Mouse (Mus musculus) liver, adult 2 months (tissue): ENCODE measurements at regions not wholly inside any gene's neighbourhood (a gene's known extent, or its start where the extent isn't known, plus 50 kb on each side); places are given as distances from the start of the nearest gene placed in this dataset.
A peak's percentile ranks its signal among the peaks of the same experiment; 100 is the strongest.
"Not testable (repeated sequence)": the region's sequence is repeated elsewhere in the genome, so short reads cannot be mapped to it uniquely, and the experiment has no call there.

Source experiments
- DNase-seq: peaks from one replicate; pipeline ENCODE4 v3.0.0-alpha.2; 2011; ENCODE audit warnings: low read depth, low spot score; ENCODE audit errors: extremely low read depth
- H3K27ac ChIP-seq: fragments of 200-500 bp; replicated peaks from 2 replicates; pipeline ENCODE4 v1.5.1; 2012; ENCODE audit warnings: low read depth, mild to moderate bottlenecking, control low read depth, inconsistent platforms, low read length; ENCODE audit not compliant: insufficient read depth
- H3K27me3 ChIP-seq: fragments of 200-500 bp; 2 replicates; pipeline ENCODE4 v1.6.1; 2012; ENCODE audit warnings: mild to moderate bottlenecking, moderate library complexity, low read length, inconsistent platforms; ENCODE audit not compliant: control insufficient read depth, insufficient read depth
- H3K36me3 ChIP-seq: fragments of 200-500 bp; 2 replicates; pipeline ENCODE4 v1.6.1; 2012; ENCODE audit warnings: low read length, inconsistent platforms; ENCODE audit not compliant: control insufficient read depth, insufficient read depth
- H3K4me1 ChIP-seq: fragments of 200-500 bp; 2 replicates; pipeline ENCODE4 v1.6.1; 2011; ENCODE audit warnings: low read length; ENCODE audit not compliant: control insufficient read depth, insufficient read depth
- H3K4me3 ChIP-seq: fragments of 200-500 bp; 2 replicates; pipeline ENCODE4 v1.5.1; 2011; ENCODE audit warnings: low read depth, mild to moderate bottlenecking, control low read depth, low read length, moderate library complexity; ENCODE audit not compliant: insufficient read depth
- H3K79me2 ChIP-seq: fragments of 200-500 bp; 2 replicates; pipeline ENCODE4 v1.6.1; 2012; ENCODE audit warnings: inconsistent platforms, mild to moderate bottlenecking, low read length, moderate library complexity; ENCODE audit not compliant: control insufficient read depth, insufficient read depth
- H3K9ac ChIP-seq: fragments of 200-500 bp; 2 replicates; pipeline ENCODE4 v1.6.1; 2012; ENCODE audit warnings: low read depth, mild to moderate bottlenecking, control low read depth, inconsistent platforms, low read length
- CTCF ChIP-seq: fragments of 200-500 bp; IDR thresholded peaks from 2 replicates; pipeline ENCODE4 v1.5.1; 2011; ENCODE audit warnings: low read depth, low read length, control low read depth
- POLR2A ChIP-seq: fragments of 200-500 bp; IDR thresholded peaks from 2 replicates; pipeline ENCODE4 v1.6.1; 2011; ENCODE audit warnings: low read length, control low read depth; ENCODE audit not compliant: insufficient read depth; ENCODE audit errors: extremely low read depth
- WGBS: fragments of 180-500 bp; shearing (Covaris S2); methylation state at CpG from one replicate; pipeline ENCODE4 v1.1.7; 2018; 5-methylcytosine and 5-hydroxymethylcytosine counted together

- TF ChIP-seq CTCF (no peak), POLR2A (no peak)
- no peaks in the 10 kb centered on the region; the same call in 1 of the 2 replicates for H3K4me1 ChIP-seq
- DNase-seq, result peak; percentile 80
- H3K36me3 ChIP-seq, result no peaks in the 10 kb centered on the region
- 12% methylated on average over 10 of the region's 10 CpGs for WGBS
- H3K79me2 ChIP-seq, result no peaks in the 10 kb centered on the region
- H3K9ac ChIP-seq, result no peak overlapping the region
- H3K27me3 ChIP-seq, result no peaks in the 10 kb centered on the region
- no peak overlapping the region for H3K27ac ChIP-seq
- no peak overlapping the region for H3K4me3 ChIP-seq
Observed at GRCm38 (mm10) chr1:4617479-4617878, 190.2 kb upstream of the Gm37988 start.

GRCm38 (mm10) chr1:4622408-4622807 is 185.3 kb upstream of the Gm37988 start:
- Histone ChIP-seq H3K9ac (no peak overlapping the region), H3K4me3 (no peak overlapping the region), H3K79me2 (no peaks in the 10 kb centered on the region), H3K36me3 (no peaks in the 10 kb centered on the region), H3K27ac (no peak overlapping the region), H3K4me1 (no peaks in the 10 kb centered on the region; the same call in 1 of the 2 replicates), H3K27me3 (no peaks in the 10 kb centered on the region)
- 68% methylated on average over 5 of the region's 5 CpGs for WGBS
- TF ChIP-seq CTCF (no peak), POLR2A (no peak)
- no peak for DNase-seq

- no peak overlapping the region for H3K27ac ChIP-seq
- TF ChIP-seq CTCF (no peak), POLR2A (no peak)
- WGBS, result 53% methylated on average over 2 of the region's 2 CpGs
- no peak overlapping the region for H3K9ac ChIP-seq
- no peaks in the 10 kb centered on the region for H3K79me2 ChIP-seq
- no peak for DNase-seq
- H3K4me1 ChIP-seq, result no peaks in the 10 kb centered on the region; the same call in 1 of the 2 replicates
- H3K36me3 ChIP-seq, result no peaks in the 10 kb centered on the region
- H3K27me3 ChIP-seq, result no peaks in the 10 kb centered on the region
- H3K4me3 ChIP-seq, result no peak overlapping the region
Observed at GRCm38 (mm10) chr1:4623268-4623667, 184.4 kb upstream of the Gm37988 start.

- no peak for TF ChIP-seq POLR2A
- no peak for TF ChIP-seq CTCF
- Histone ChIP-seq H3K9ac (no peak overlapping the region), H3K36me3 (no peaks in the 10 kb centered on the region), H3K4me3 (no peak overlapping the region), H3K27ac (no peak overlapping the region), H3K27me3 (no peaks in the 10 kb centered on the region), H3K79me2 (no peaks in the 10 kb centered on the region), H3K4me1 (peaks cover 7% of the 10 kb centered on the region; the same call in 1 of the 2 replicates)
- 7% methylated on average over 7 of the region's 7 CpGs for WGBS
- peak; percentile 80 for DNase-seq
Observed at GRCm38 (mm10) chr1:4653937-4654336, 153.8 kb upstream of the Gm37988 start.

GRCm38 (mm10) chr1:4655252-4655651 is 152.4 kb upstream of the Gm37988 start:
- H3K79me2 ChIP-seq, result no peaks in the 10 kb centered on the region
- H3K27ac ChIP-seq, result no peak overlapping the region
- H3K36me3 ChIP-seq, result no peaks in the 10 kb centered on the region
- peaks cover 7% of the 10 kb centered on the region; the same call in 1 of the 2 replicates for H3K4me1 ChIP-seq
- no peak overlapping the region for H3K4me3 ChIP-seq
- no peak overlapping the region for H3K9ac ChIP-seq
- DNase-seq, result no peak
- no peaks in the 10 kb centered on the region for H3K27me3 ChIP-seq
- TF ChIP-seq POLR2A (no peak), CTCF (no peak)

- WGBS, result 68% methylated on average over 5 of the region's 5 CpGs
- Histone ChIP-seq H3K4me3 (no peak overlapping the region), H3K36me3 (no peaks in the 10 kb centered on the region), H3K79me2 (no peaks in the 10 kb centered on the region), H3K27me3 (no peaks in the 10 kb centered on the region), H3K27ac (no peak overlapping the region), H3K9ac (no peak overlapping the region), H3K4me1 (peaks cover 9% of the 10 kb centered on the region; the same call in 1 of the 2 replicates)
- no peak for TF ChIP-seq POLR2A
- TF ChIP-seq CTCF, result no peak
- no peak for DNase-seq
Observed at GRCm38 (mm10) chr1:4656883-4657282, 150.8 kb upstream of the Gm37988 start.

- H3K27me3 ChIP-seq, H3K79me2 ChIP-seq, H3K27ac ChIP-seq, H3K4me3 ChIP-seq, DNase-seq, H3K9ac ChIP-seq, H3K4me1 ChIP-seq, H3K36me3 ChIP-seq: not testable (repeated sequence)
- 94% methylated on average over 7 of the region's 7 CpGs for WGBS
Observed at GRCm38 (mm10) chr1:4660081-4660480, 147.6 kb upstream of the Gm37988 start.

GRCm38 (mm10) chr1:4660616-4661015 is 147.1 kb upstream of the Gm37988 start:
- H3K27ac ChIP-seq, H3K36me3 ChIP-seq, H3K9ac ChIP-seq, H3K79me2 ChIP-seq, DNase-seq, H3K4me1 ChIP-seq, H3K4me3 ChIP-seq, H3K27me3 ChIP-seq: not testable (repeated sequence)
- WGBS, result 93% methylated on average over 5 of the region's 5 CpGs
